Mouse (Mus musculus) limb, embryonic 10.5 days (tissue): Measurements from ENCODE around the gene Gpx4. TPM values are rescaled to one million over a fixed set of nuclear protein-coding genes. Genes with fewer than 3 reads are reported as not detected.

ENCODE experiments used
- DNase-seq: peaks from one replicate; pipeline ENCODE4 v3.0.0-alpha.2; 2017; ENCODE audit warnings: low spot score
- H3K27ac ChIP-seq: fragments of 300-500 bp; sonication (generic); 2 replicates; pipeline ENCODE4 v1.5.1; 2016; ENCODE audit warnings: mild to moderate bottlenecking
- H3K27me3 ChIP-seq: fragments of 300-500 bp; sonication (generic); 2 replicates; pipeline ENCODE4 v1.6.1; 2016; ENCODE audit warnings: low read depth, mild to moderate bottlenecking; ENCODE audit not compliant: poor library complexity, severe bottlenecking
- H3K36me3 ChIP-seq: fragments of 300-500 bp; sonication (generic); 2 replicates; pipeline ENCODE4 v1.6.1; 2016; ENCODE audit warnings: mild to moderate bottlenecking, moderate library complexity
- H3K4me1 ChIP-seq: fragments of 300-500 bp; sonication (generic); 2 replicates; pipeline ENCODE4 v1.6.1; 2016
- H3K4me3 ChIP-seq: fragments of 300-500 bp; sonication (generic); 2 replicates; pipeline ENCODE4 v1.5.1; 2016; ENCODE audit warnings: mild to moderate bottlenecking, moderate library complexity
- H3K9me3 ChIP-seq: fragments of 300-500 bp; sonication (generic); replicated peaks from 2 replicates; pipeline ENCODE4 v1.6.1; 2016; ENCODE audit warnings: mild to moderate bottlenecking
- WGBS: fragments of 180-500 bp; shearing (Covaris S2); methylation state at CpG from one replicate; pipeline ENCODE4 v1.1.7; 2016; 5-methylcytosine and 5-hydroxymethylcytosine counted together
- polyA plus RNA-seq: library from polyadenylated mRNA; unstranded; fragments of >200 nt; fragmentation: Nextera tagmentation; extraction: Ambion mirVana; gene quantifications from 2 replicates; pipeline ENCODE4 v1.2.1, GENCODE M21; 2016

Gpx4 gene
- polyA plus RNA-seq, 1 experiment from 2014 or later = 589 TPM

GRCm38 (mm10) chr10:80017361-80017760 lies 29.6 kb upstream of the Gpx4 start:
- no peak for DNase-seq
- Histone ChIP-seq H3K4me1 (peaks cover 53% of the 10 kb centered on the region), H3K4me3 (no peak overlapping the region), H3K27ac (no peak overlapping the region), H3K27me3 (peaks cover 56% of the 10 kb centered on the region), H3K36me3 (peaks cover 15% of the 10 kb centered on the region), H3K9me3 (no peaks in the 10 kb centered on the region)
- 76% methylated on average over 3 of the region's 3 CpGs for WGBS

- peaks cover 19% of the 10 kb centered on the region for H3K36me3 ChIP-seq
- WGBS = 81% methylated on average over 14 of the region's 14 CpGs
- H3K4me3 ChIP-seq = no peak overlapping the region
- H3K4me1 ChIP-seq = peaks cover 53% of the 10 kb centered on the region
- peaks cover 52% of the 10 kb centered on the region for H3K27me3 ChIP-seq
- DNase-seq = no peak
- H3K27ac ChIP-seq = 0 out of 2 replicates have a peak overlapping the region, but pooled peaks have one; percentile 26
- H3K9me3 ChIP-seq = no peaks in the 10 kb centered on the region
These were observed 29.2 kb upstream of the Gpx4 start for GRCm38 (mm10) chr10:80017771-80018170.

GRCm38 (mm10) chr10:80018739-80019297 lies 28.1 kb upstream of the Gpx4 start:
- no peak for DNase-seq
- H3K4me3 ChIP-seq = peak overlapping the region; percentile 56
- peaks cover 47% of the 10 kb centered on the region for H3K4me1 ChIP-seq
- H3K36me3 ChIP-seq = peaks cover 24% of the 10 kb centered on the region
- peak overlapping the region; percentile 93 for H3K27ac ChIP-seq
- WGBS = 3% methylated on average over 15 of the region's 15 CpGs
- no peaks in the 10 kb centered on the region for H3K9me3 ChIP-seq
- H3K27me3 ChIP-seq = peaks cover 41% of the 10 kb centered on the region

GRCm38 (mm10) chr10:80019471-80020131 lies 27.4 kb upstream of the Gpx4 start:
- Histone ChIP-seq H3K9me3 (no peaks in the 10 kb centered on the region), H3K27me3 (peaks cover 33% of the 10 kb centered on the region), H3K4me3 (peak overlapping the region; percentile 56), H3K27ac (peak overlapping the region; percentile 93), H3K36me3 (peaks cover 30% of the 10 kb centered on the region), H3K4me1 (peaks cover 44% of the 10 kb centered on the region)
- peak; percentile 80 for DNase-seq
- 3% methylated on average over 20 of the region's 20 CpGs for WGBS

GRCm38 (mm10) chr10:80020191-80020590 lies 26.8 kb upstream of the Gpx4 start:
- no peaks in the 10 kb centered on the region for H3K9me3 ChIP-seq
- WGBS = 17% methylated on average over 11 of the region's 11 CpGs
- H3K27me3 ChIP-seq = peaks cover 27% of the 10 kb centered on the region

GRCm38 (mm10) chr10:80020603-80021319 lies 26.2 kb upstream of the Gpx4 start:
- H3K36me3 ChIP-seq = peaks cover 38% of the 10 kb centered on the region
- whole genome bisulfite sequencing = 88% methylated on average over 18 of the region's 18 CpGs
- peaks cover 22% of the 10 kb centered on the region for H3K27me3 ChIP-seq
- DNase-seq = no peak
- H3K4me1 ChIP-seq = peaks cover 49% of the 10 kb centered on the region
- H3K9me3 ChIP-seq = no peaks in the 10 kb centered on the region
- H3K4me3 ChIP-seq = peak overlapping the region; percentile 56
- H3K27ac ChIP-seq = peak overlapping the region; percentile 93

More at GRCm38 (mm10) chr10:80020191-80020590, 26.8 kb upstream of the Gpx4 start:
- no peak for DNase-seq
- H3K4me1 ChIP-seq = peaks cover 43% of the 10 kb centered on the region
- peak overlapping the region; percentile 93 for H3K27ac ChIP-seq
- H3K36me3 ChIP-seq = peaks cover 33% of the 10 kb centered on the region
- peak overlapping the region; percentile 56 for H3K4me3 ChIP-seq

- WGBS = 89% methylated on average over 13 of the region's 13 CpGs
- no peak for DNase-seq
These were observed 25.7 kb upstream of the Gpx4 start for GRCm38 (mm10) chr10:80021320-80021641.

GRCm38 (mm10) chr10:80022164-80022563 lies 24.8 kb upstream of the Gpx4 start:
- 97% methylated on average over 12 of the region's 12 CpGs for WGBS
- no peak for DNase-seq

More at GRCm38 (mm10) chr10:80021320-80021641, 25.7 kb upstream of the Gpx4 start:
- H3K27me3 ChIP-seq = peaks cover 17% of the 10 kb centered on the region
- peaks cover 54% of the 10 kb centered on the region for H3K4me1 ChIP-seq
- peaks cover 43% of the 10 kb centered on the region for H3K36me3 ChIP-seq
- no peak overlapping the region for H3K4me3 ChIP-seq
- no peaks in the 10 kb centered on the region for H3K9me3 ChIP-seq
- no peak overlapping the region for H3K27ac ChIP-seq

GRCm38 (mm10) chr10:80022806-80023205 lies 24.2 kb upstream of the Gpx4 start:
- 96% methylated on average over 8 of the region's 8 CpGs for WGBS
- DNase-seq = no peak
- H3K27ac ChIP-seq = no peak overlapping the region
- no peak overlapping the region for H3K4me3 ChIP-seq
- H3K36me3 ChIP-seq = peaks cover 58% of the 10 kb centered on the region
- H3K4me1 ChIP-seq = peaks cover 48% of the 10 kb centered on the region
- no peaks in the 10 kb centered on the region for H3K9me3 ChIP-seq
- H3K27me3 ChIP-seq = peaks cover 2% of the 10 kb centered on the region

More at GRCm38 (mm10) chr10:80022164-80022563, 24.8 kb upstream of the Gpx4 start:
- peaks cover 9% of the 10 kb centered on the region for H3K27me3 ChIP-seq
- no peaks in the 10 kb centered on the region for H3K9me3 ChIP-seq
- H3K27ac ChIP-seq = no peak overlapping the region
- H3K36me3 ChIP-seq = peaks cover 52% of the 10 kb centered on the region
- H3K4me3 ChIP-seq = no peak overlapping the region
- H3K4me1 ChIP-seq = peaks cover 48% of the 10 kb centered on the region

- Histone ChIP-seq H3K4me3 (no peak overlapping the region), H3K36me3 (peaks cover 68% of the 10 kb centered on the region), H3K27ac (no peak overlapping the region), H3K27me3 (no peaks in the 10 kb centered on the region), H3K9me3 (no peaks in the 10 kb centered on the region), H3K4me1 (peaks cover 45% of the 10 kb centered on the region)
- DNase-seq = no peak
- 89% methylated on average over 5 of the region's 5 CpGs for WGBS
These were observed 23.2 kb upstream of the Gpx4 start for GRCm38 (mm10) chr10:80023758-80024157.

- Histone ChIP-seq H3K36me3 (peaks cover 74% of the 10 kb centered on the region), H3K4me3 (no peak overlapping the region), H3K9me3 (no peaks in the 10 kb centered on the region), H3K4me1 (peaks cover 38% of the 10 kb centered on the region), H3K27ac (0 out of 2 replicates have a peak overlapping the region, but pooled peaks have one; percentile 8), H3K27me3 (no peaks in the 10 kb centered on the region)
- WGBS = 83% methylated on average over 15 of the region's 15 CpGs
- no peak for DNase-seq
These were observed 22.5 kb upstream of the Gpx4 start for GRCm38 (mm10) chr10:80024229-80025043.

GRCm38 (mm10) chr10:80025044-80025347 lies 22.0 kb upstream of the Gpx4 start:
- Histone ChIP-seq H3K4me3 (no peak overlapping the region), H3K27ac (no peak overlapping the region), H3K9me3 (no peaks in the 10 kb centered on the region), H3K4me1 (peaks cover 33% of the 10 kb centered on the region), H3K36me3 (peaks cover 79% of the 10 kb centered on the region), H3K27me3 (no peaks in the 10 kb centered on the region)
- 66% methylated on average over 4 of the region's 4 CpGs for WGBS
- no peak for DNase-seq
